Mouse (Mus musculus): ENCODE data around the gene Arpc2. TPM values are rescaled to one million over a fixed set of nuclear protein-coding genes. Genes with fewer than 3 reads are reported as not detected.

Arpc2 gene
- polyA plus RNA-seq, 2 experiments = 230 to 345 TPM

DNA sequence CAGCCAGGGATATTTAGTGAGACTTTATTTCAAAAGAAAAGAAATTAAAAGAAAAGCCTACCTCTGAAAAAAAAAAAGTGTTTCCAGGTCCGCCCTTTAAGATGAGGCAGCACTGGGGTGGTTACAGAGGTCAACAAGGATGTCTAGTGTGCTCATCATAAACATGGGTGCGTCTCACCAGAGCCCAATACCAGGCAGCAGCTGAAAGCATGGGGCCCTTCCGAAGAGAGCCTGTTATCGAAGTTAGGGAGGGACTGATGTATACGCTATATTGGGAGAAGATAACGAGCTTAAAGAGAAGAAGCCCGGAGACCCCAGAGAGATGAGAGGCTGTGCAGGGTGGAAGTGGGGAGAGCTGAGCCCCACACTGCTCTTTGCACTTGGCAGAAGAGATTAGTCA, 3.3 kb downstream of the Arpc2 start:
- ATAC-seq (ENCODE audit: low FRiP score, low read depth) = no peak
- H3K27ac ChIP-seq (replicated peaks; ENCODE audit: low read depth, low read length) = 0 out of 2 replicates have a peak overlapping the region, but pooled peaks have one; percentile 19
- no peak overlapping the region for H3K4me3 ChIP-seq (replicated peaks; ENCODE audit: low read length)

GRCm38 (mm10) chr1:74239618-74240017, 3.7 kb downstream of the Arpc2 start:
- H3K9me3 ChIP-seq (ENCODE audit: control insufficient read depth, low read length) = no peaks in the 10 kb centered on the region
- DNase-seq (ENCODE audit: low spot score) = no peak
- H3K4me2 ChIP-seq (replicated peaks; ENCODE audit: low read depth, low read length, severe bottlenecking) = peak overlapping the region; percentile 21; the same call in 1 of the 2 replicates
- peaks cover 20% of the 10 kb centered on the region for H3K4me1 ChIP-seq (ENCODE audit: control insufficient read depth, insufficient read depth, low read length)
- WGBS = 56% methylated on average over 11 of the region's 11 CpGs
- H3K27ac ChIP-seq (replicated peaks; ENCODE audit: low read depth, low read length) = 0 out of 2 replicates have a peak overlapping the region, but pooled peaks have one; percentile 19
- H3K9ac ChIP-seq (ENCODE audit: low read depth, low read length, severe bottlenecking) = no peak overlapping the region
- TF ChIP-seq POLR2A (IDR thresholded peaks at IDR 0.05; ENCODE audit: borderline replicate concordance, extremely low read depth, insufficient read depth, insufficient read length) = no peak
- peaks cover 4% of the 10 kb centered on the region; the same call in 1 of the 2 replicates for H3K36me3 ChIP-seq (ENCODE audit: control insufficient read depth, insufficient read depth, low read length)
- no peak for ATAC-seq (ENCODE audit: low FRiP score, low read depth)
- 0 out of 2 replicates have a peak overlapping the region, but pooled peaks have one; percentile 5 for H3K4me3 ChIP-seq (replicated peaks; ENCODE audit: low read length)
- no peaks in the 10 kb centered on the region for H3K27me3 ChIP-seq (ENCODE audit: control insufficient read depth, insufficient read depth, low read length)

More for the DNA sequence above, 3.3 kb downstream of the Arpc2 start:
- Histone ChIP-seq H3K4me1 (ENCODE audit: control insufficient read depth, insufficient read depth, low read length) (peaks cover 20% of the 10 kb centered on the region), H3K36me3 (ENCODE audit: control insufficient read depth, insufficient read depth, low read length) (peaks cover 4% of the 10 kb centered on the region; the same call in 1 of the 2 replicates), H3K4me2 (replicated peaks; ENCODE audit: low read depth, low read length, severe bottlenecking) (peak overlapping the region; percentile 21; the same call in 1 of the 2 replicates), H3K9me3 (ENCODE audit: control insufficient read depth, low read length) (no peaks in the 10 kb centered on the region), H3K9ac (ENCODE audit: low read depth, low read length, severe bottlenecking) (no peak overlapping the region), H3K27me3 (ENCODE audit: control insufficient read depth, insufficient read depth, low read length) (no peaks in the 10 kb centered on the region)
- no peak for DNase-seq (ENCODE audit: low spot score)
- WGBS = 61% methylated on average over 7 of the region's 7 CpGs
- no peak for TF ChIP-seq POLR2A (IDR thresholded peaks at IDR 0.05; ENCODE audit: borderline replicate concordance, extremely low read depth, insufficient read depth, insufficient read length)

- Histone ChIP-seq H3K4me1 (ENCODE audit: control insufficient read depth, insufficient read depth, low read length) (peaks cover 20% of the 10 kb centered on the region), H3K9ac (ENCODE audit: low read depth, low read length, severe bottlenecking) (no peak overlapping the region), H3K27me3 (ENCODE audit: control insufficient read depth, insufficient read depth, low read length) (no peaks in the 10 kb centered on the region), H3K36me3 (ENCODE audit: control insufficient read depth, insufficient read depth, low read length) (peaks cover 4% of the 10 kb centered on the region; the same call in 1 of the 2 replicates), H3K27ac (replicated peaks; ENCODE audit: low read depth, low read length) (no peak overlapping the region; the same call in 1 of the 2 replicates), H3K9me3 (ENCODE audit: control insufficient read depth, low read length) (no peaks in the 10 kb centered on the region), H3K4me3 (replicated peaks; ENCODE audit: low read length) (no peak overlapping the region), H3K4me2 (replicated peaks; ENCODE audit: low read depth, low read length, severe bottlenecking) (no peak overlapping the region)
- no peak for DNase-seq (ENCODE audit: low spot score)
- 40% methylated on average over 6 of the region's 6 CpGs for WGBS
- ATAC-seq (ENCODE audit: low FRiP score, low read depth) = no peak
- no peak for TF ChIP-seq POLR2A (IDR thresholded peaks at IDR 0.05; ENCODE audit: borderline replicate concordance, extremely low read depth, insufficient read depth, insufficient read length)
Observed at GRCm38 (mm10) chr1:74240311-74240710, 4.4 kb downstream of the Arpc2 start.

DNA sequence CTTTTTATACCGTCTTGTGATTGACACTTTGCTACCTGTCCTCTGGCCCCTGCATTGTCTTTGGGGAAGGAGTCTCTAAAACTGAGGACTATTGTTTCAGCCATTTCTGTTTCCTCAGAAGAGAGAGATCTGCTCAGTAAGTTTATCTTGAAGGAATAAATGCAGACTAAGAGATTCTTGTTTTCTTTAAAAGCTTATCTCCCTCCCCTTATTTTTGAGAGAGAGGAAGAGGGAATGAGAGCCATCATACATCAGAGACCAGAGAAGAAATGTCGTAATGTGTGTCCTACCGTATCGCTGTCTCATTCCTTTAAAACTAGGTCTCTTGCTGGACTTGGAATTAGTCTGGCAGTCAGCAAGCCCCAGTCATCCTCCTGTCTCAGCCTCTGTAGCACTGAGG, 4.9 kb downstream of the Arpc2 start:
- no peak overlapping the region for H3K4me2 ChIP-seq (replicated peaks; ENCODE audit: low read depth, low read length, severe bottlenecking)
- 89% methylated on average over 4 of the region's 4 CpGs for WGBS
- DNase-seq (ENCODE audit: low spot score) = no peak
- no peak overlapping the region for H3K4me3 ChIP-seq (replicated peaks; ENCODE audit: low read length)
- H3K27me3 ChIP-seq (ENCODE audit: control insufficient read depth, insufficient read depth, low read length) = no peaks in the 10 kb centered on the region
- H3K9ac ChIP-seq (ENCODE audit: low read depth, low read length, severe bottlenecking) = no peak overlapping the region
- peaks cover 4% of the 10 kb centered on the region; the same call in 1 of the 2 replicates for H3K36me3 ChIP-seq (ENCODE audit: control insufficient read depth, insufficient read depth, low read length)
- ATAC-seq (ENCODE audit: low FRiP score, low read depth) = no peak
- H3K27ac ChIP-seq (replicated peaks; ENCODE audit: low read depth, low read length) = no peak overlapping the region
- no peak for TF ChIP-seq POLR2A (IDR thresholded peaks at IDR 0.05; ENCODE audit: borderline replicate concordance, extremely low read depth, insufficient read depth, insufficient read length)
- peaks cover 20% of the 10 kb centered on the region for H3K4me1 ChIP-seq (ENCODE audit: control insufficient read depth, insufficient read depth, low read length)
- H3K9me3 ChIP-seq (ENCODE audit: control insufficient read depth, low read length) = no peaks in the 10 kb centered on the region

GRCm38 (mm10) chr1:74245525-74245924, 9.6 kb downstream of the Arpc2 start:
- Histone ChIP-seq H3K4me3 (replicated peaks; ENCODE audit: low read length) (no peak overlapping the region), H3K4me2 (replicated peaks; ENCODE audit: low read depth, low read length, severe bottlenecking) (no peak overlapping the region), H3K36me3 (ENCODE audit: control insufficient read depth, insufficient read depth, low read length) (peaks cover 38% of the 10 kb centered on the region), H3K9me3 (ENCODE audit: control insufficient read depth, low read length) (no peaks in the 10 kb centered on the region), H3K27ac (replicated peaks; ENCODE audit: low read depth, low read length) (no peak overlapping the region), H3K4me1 (ENCODE audit: control insufficient read depth, insufficient read depth, low read length) (no peaks in the 10 kb centered on the region), H3K9ac (ENCODE audit: low read depth, low read length, severe bottlenecking) (no peak overlapping the region), H3K27me3 (ENCODE audit: control insufficient read depth, insufficient read depth, low read length) (no peaks in the 10 kb centered on the region)
- TF ChIP-seq POLR2A (IDR thresholded peaks at IDR 0.05; ENCODE audit: borderline replicate concordance, extremely low read depth, insufficient read depth, insufficient read length) = no peak
- ATAC-seq (ENCODE audit: low FRiP score, low read depth) (no peak), DNase-seq (ENCODE audit: low spot score) (no peak)
- 76% methylated on average over 2 of the region's 2 CpGs for WGBS

All from limb, embryonic 14.5 days (tissue).